Mouse (Mus musculus) monocyte, adult 5-6 weeks (primary cell): ENCODE measurements around the gene Nfat5. TPM values are rescaled to one million over a fixed set of nuclear protein-coding genes. Genes with fewer than 3 reads are reported as not detected.
A peak's percentile ranks its signal among the peaks of the same experiment; 100 is the strongest.

Experiments used
- ATAC-seq: fragments of 153-309, 156-312 bp; replicated peaks from 2 replicates; pipeline ENCODE4 v1.8.0; 2017; ENCODE audit warnings: mild to moderate bottlenecking; ENCODE audit not compliant: low TSS enrichment, insufficient number of reproducible peaks, severe bottlenecking, poor library complexity, low FRiP score
- total RNA-seq: library from RNA; stranded (forward); fragments of 200-1000, 200-491, 200-594 nt; gene quantifications from 3 replicates; pipeline ENCODE4 v1.2.3, GENCODE M21; 2017

Nfat5 gene
- total RNA-seq, 1 experiment from 2014 or later: 44.0 TPM

GRCm38 (mm10) chr8:107390476-107391135 lies 97.3 kb downstream of the Nfat5 start:
- ATAC-seq: no peak

GRCm38 (mm10) chr8:107391136-107391516 lies 97.9 kb downstream of the Nfat5 start:
- ATAC-seq: no peak

GRCm38 (mm10) chr8:107395397-107395796 lies 102.1 kb downstream of the Nfat5 start:
- no peak for ATAC-seq

- ATAC-seq: no peak
These were observed 102.9 kb downstream of the Nfat5 start for GRCm38 (mm10) chr8:107396106-107396670.

- no peak for ATAC-seq
These were observed 104.4 kb downstream of the Nfat5 start for GRCm38 (mm10) chr8:107397665-107398064.

GRCm38 (mm10) chr8:107399495-107399894 lies 106.2 kb downstream of the Nfat5 start:
- ATAC-seq: no peak

GRCm38 (mm10) chr8:107401866-107402265 lies 108.6 kb downstream of the Nfat5 start:
- no peak for ATAC-seq

- peak; percentile 57 for ATAC-seq
These were observed 109.9 kb downstream of the Nfat5 start, which contains the start of gene Nqo1 for GRCm38 (mm10) chr8:107403038-107403781. TSS of gene Nqo1 (minus strand) at chr8:107403206.

- ATAC-seq: no peak
These were observed 110.8 kb downstream of the Nfat5 start for GRCm38 (mm10) chr8:107404057-107404456.

GRCm38 (mm10) chr8:107405935-107406334 lies 112.7 kb downstream of the Nfat5 start:
- ATAC-seq: no peak

GRCm38 (mm10) chr8:107411391-107411790 lies 118.1 kb downstream of the Nfat5 start:
- ATAC-seq: no peak

GRCm38 (mm10) chr8:107412552-107412951 lies 119.3 kb downstream of the Nfat5 start:
- ATAC-seq: no peak

GRCm38 (mm10) chr8:107413881-107414280 lies 120.6 kb downstream of the Nfat5 start:
- ATAC-seq: no peak

- no peak for ATAC-seq
These were observed 123.7 kb downstream of the Nfat5 start for GRCm38 (mm10) chr8:107417001-107417400.

- no peak for ATAC-seq
These were observed 130.9 kb downstream of the Nfat5 start for GRCm38 (mm10) chr8:107424176-107424575.

- peak; percentile 99 for ATAC-seq
These were observed 131.4 kb downstream of the Nfat5 start, which contains the start of gene Nob1 for GRCm38 (mm10) chr8:107424597-107425229. TSS of gene Nob1 (minus strand) at chr8:107425051.

GRCm38 (mm10) chr8:107425230-107425597 lies 131.9 kb downstream of the Nfat5 start:
- no peak for ATAC-seq
